Mouse (Mus musculus) neural tube, embryonic 15.5 days (tissue): ENCODE data around the gene Timm44. TPM values are rescaled to one million over a fixed set of nuclear protein-coding genes. Genes with fewer than 3 reads are reported as not detected.

Source experiments
- ATAC-seq: fragments of 200-750 bp; cut with Nextera tagmentation; 2 replicates; pipeline ENCODE4 v1.8.0; 2017; ENCODE audit warnings: mild to moderate bottlenecking, moderate TSS enrichment, moderate library complexity; ENCODE audit not compliant: low FRiP score
- H3K27ac ChIP-seq: fragments of 300-500 bp; sonication (generic); replicated peaks from 2 replicates; pipeline ENCODE4 v1.5.1; 2015; ENCODE audit warnings: mild to moderate bottlenecking, inconsistent platforms
- H3K27me3 ChIP-seq: fragments of 300-500 bp; sonication (generic); replicated peaks from 2 replicates; pipeline ENCODE4 v1.6.1; 2015; ENCODE audit warnings: inconsistent platforms
- H3K36me3 ChIP-seq: fragments of 300-500 bp; sonication (generic); 2 replicates; pipeline ENCODE4 v1.6.1; 2015; ENCODE audit warnings: inconsistent platforms
- H3K4me1 ChIP-seq: fragments of 300-500 bp; sonication (generic); 2 replicates; pipeline ENCODE4 v1.6.1; 2015; ENCODE audit warnings: inconsistent platforms
- H3K4me2 ChIP-seq: fragments of 300-500 bp; sonication (generic); 2 replicates; pipeline ENCODE4 v1.6.1; 2015; ENCODE audit warnings: inconsistent platforms, mild to moderate bottlenecking, moderate library complexity
- H3K4me3 ChIP-seq: fragments of 300-500 bp; sonication (generic); replicated peaks from 2 replicates; pipeline ENCODE4 v1.5.1; 2015; ENCODE audit warnings: mild to moderate bottlenecking, inconsistent platforms
- H3K9ac ChIP-seq: fragments of 300-500 bp; sonication (generic); replicated peaks from 2 replicates; pipeline ENCODE4 v1.6.1; 2015; ENCODE audit warnings: mild to moderate bottlenecking, inconsistent platforms
- H3K9me3 ChIP-seq: fragments of 300-500 bp; sonication (generic); replicated peaks from 2 replicates; pipeline ENCODE4 v1.6.1; 2016; ENCODE audit warnings: inconsistent platforms
- WGBS: fragments of 180-500 bp; shearing (Covaris S2); methylation state at CpG from one replicate; pipeline ENCODE4 v1.1.7; 2015; ENCODE audit warnings: mixed read lengths; 5-methylcytosine and 5-hydroxymethylcytosine counted together
- polyA plus RNA-seq: library from polyadenylated mRNA; unstranded; fragments of >200 nt; fragmentation: Nextera tagmentation; extraction: Ambion mirVana; gene quantifications from 2 replicates; pipeline ENCODE4 v1.2.1, GENCODE M21; 2015

Gene Timm44
- polyA plus RNA-seq, 1 experiment from 2014 or later = 44.2 TPM

- H3K36me3 ChIP-seq = peaks cover 34% of the 10 kb centered on the region
- H3K27me3 ChIP-seq = no peaks in the 10 kb centered on the region
- no peak overlapping the region for H3K4me2 ChIP-seq
- H3K4me3 ChIP-seq = no peak overlapping the region
- no peaks in the 10 kb centered on the region for H3K4me1 ChIP-seq
- WGBS = 79% methylated on average over 3 of the region's 3 CpGs
- no peak overlapping the region for H3K27ac ChIP-seq
- no peak overlapping the region for H3K9ac ChIP-seq
- no peak for ATAC-seq
- H3K9me3 ChIP-seq = no peaks in the 10 kb centered on the region
These were observed 37.8 kb upstream of the Timm44 start for GRCm38 (mm10) chr8:4313254-4314124.

GRCm38 (mm10) chr8:4312104-4312503 is 36.4 kb upstream of the Timm44 start:
- no peak overlapping the region for H3K4me3 ChIP-seq
- H3K9me3 ChIP-seq = no peaks in the 10 kb centered on the region
- H3K36me3 ChIP-seq = peaks cover 37% of the 10 kb centered on the region
- H3K27ac ChIP-seq = no peak overlapping the region
- no peak for ATAC-seq
- no peaks in the 10 kb centered on the region for H3K4me1 ChIP-seq
- no peak overlapping the region for H3K4me2 ChIP-seq
- H3K27me3 ChIP-seq = no peaks in the 10 kb centered on the region
- no peak overlapping the region for H3K9ac ChIP-seq

GRCm38 (mm10) chr8:4305838-4306237 is 30.1 kb upstream of the Timm44 start:
- Histone ChIP-seq H3K9ac (no peak overlapping the region), H3K4me2 (no peak overlapping the region), H3K9me3 (no peaks in the 10 kb centered on the region), H3K4me3 (no peak overlapping the region), H3K27ac (no peak overlapping the region), H3K4me1 (no peaks in the 10 kb centered on the region), H3K27me3 (no peaks in the 10 kb centered on the region), H3K36me3 (peaks cover 82% of the 10 kb centered on the region)
- 92% methylated on average over 2 of the region's 2 CpGs for WGBS
- no peak for ATAC-seq

DNA sequence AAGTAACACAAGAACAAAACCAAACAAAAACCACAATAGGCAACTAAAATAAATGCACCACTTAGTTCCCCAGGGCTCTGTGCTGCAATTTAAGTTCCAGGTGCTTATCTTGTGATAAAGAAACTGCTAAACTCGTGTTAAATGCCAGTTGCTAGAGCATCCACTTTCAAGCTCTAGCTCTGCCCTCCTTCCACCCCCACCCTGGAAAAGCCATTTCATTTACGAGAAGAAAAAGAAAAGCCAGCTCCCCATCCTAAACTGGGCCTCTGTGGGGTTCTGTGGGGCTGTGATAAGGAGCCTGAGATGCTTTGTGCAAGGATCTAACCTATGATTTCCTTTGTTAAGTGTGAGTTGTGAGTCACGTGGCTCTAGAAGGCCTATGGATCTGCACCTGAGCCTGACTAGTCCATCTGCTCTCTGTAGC is 28.4 kb upstream of the Timm44 start:
- Histone ChIP-seq H3K27ac (no peak overlapping the region), H3K4me3 (no peak overlapping the region), H3K36me3 (peaks cover 81% of the 10 kb centered on the region), H3K4me2 (no peak overlapping the region), H3K9me3 (no peaks in the 10 kb centered on the region), H3K9ac (no peak overlapping the region), H3K27me3 (no peaks in the 10 kb centered on the region), H3K4me1 (no peaks in the 10 kb centered on the region)
- no peak for ATAC-seq
- 83% methylated on average over 3 of the region's 3 CpGs for WGBS

DNA sequence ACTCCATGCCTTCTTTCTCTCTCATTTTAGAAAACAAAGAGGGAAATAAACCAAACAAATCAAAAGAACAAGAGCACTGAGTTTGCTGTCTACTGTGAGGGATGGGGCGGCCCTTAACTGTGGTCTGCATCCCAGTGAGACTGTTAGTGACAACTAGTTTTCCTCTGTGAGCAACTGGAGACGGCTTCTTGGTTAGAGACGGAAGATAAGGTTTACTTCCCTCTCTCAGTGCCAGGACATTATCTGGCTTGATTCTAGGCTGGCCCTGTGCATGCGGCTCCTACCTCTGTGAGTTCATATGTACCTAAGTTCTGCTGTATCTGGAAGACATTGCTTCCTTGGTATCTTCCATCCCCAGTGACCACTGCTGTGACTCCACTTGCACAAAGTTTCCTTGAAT is 22.1 kb upstream of the Timm44 start:
- H3K4me2 ChIP-seq = no peak overlapping the region
- peaks cover 89% of the 10 kb centered on the region for H3K36me3 ChIP-seq
- no peaks in the 10 kb centered on the region for H3K9me3 ChIP-seq
- no peak overlapping the region for H3K27ac ChIP-seq
- ATAC-seq = no peak
- WGBS = 97% methylated on average over 4 of the region's 4 CpGs
- H3K27me3 ChIP-seq = no peaks in the 10 kb centered on the region
- H3K9ac ChIP-seq = no peak overlapping the region
- no peaks in the 10 kb centered on the region for H3K4me1 ChIP-seq
- no peak overlapping the region for H3K4me3 ChIP-seq

GRCm38 (mm10) chr8:4292738-4293137 is 17.0 kb upstream of the Timm44 start:
- H3K4me2 ChIP-seq = no peak overlapping the region
- no peak overlapping the region for H3K9ac ChIP-seq
- WGBS = 89% methylated on average over 5 of the region's 5 CpGs
- peaks cover 82% of the 10 kb centered on the region for H3K36me3 ChIP-seq
- H3K27ac ChIP-seq = no peak overlapping the region
- no peaks in the 10 kb centered on the region for H3K4me1 ChIP-seq
- no peak overlapping the region for H3K4me3 ChIP-seq
- H3K9me3 ChIP-seq = no peaks in the 10 kb centered on the region
- H3K27me3 ChIP-seq = no peaks in the 10 kb centered on the region
- ATAC-seq = no peak

- WGBS = 25% methylated on average over 9 of the region's 9 CpGs
- H3K36me3 ChIP-seq = peaks cover 23% of the 10 kb centered on the region
- H3K9ac ChIP-seq = peak overlapping the region; percentile 65
- ATAC-seq = no peak; the same call in none of the 2 replicates
- H3K4me1 ChIP-seq = peaks cover 14% of the 10 kb centered on the region
- H3K27me3 ChIP-seq = no peaks in the 10 kb centered on the region
- H3K4me3 ChIP-seq = peak overlapping the region; percentile 67
- H3K4me2 ChIP-seq = peak overlapping the region; percentile 64
- no peaks in the 10 kb centered on the region for H3K9me3 ChIP-seq
- H3K27ac ChIP-seq = peak overlapping the region; percentile 83
These were observed 375 bp upstream of the Timm44 start for GRCm38 (mm10) chr8:4276111-4276465.

GRCm38 (mm10) chr8:4269609-4270008 is 6.1 kb downstream of the Timm44 start:
- no peaks in the 10 kb centered on the region for H3K27me3 ChIP-seq
- no peaks in the 10 kb centered on the region for H3K9me3 ChIP-seq
- H3K36me3 ChIP-seq = peaks cover 87% of the 10 kb centered on the region
- no peak overlapping the region for H3K9ac ChIP-seq
- no peak overlapping the region for H3K4me3 ChIP-seq
- WGBS = 91% methylated on average over 6 of the region's 6 CpGs
- H3K27ac ChIP-seq = no peak overlapping the region
- H3K4me1 ChIP-seq = peaks cover 2% of the 10 kb centered on the region
- no peak for ATAC-seq
- H3K4me2 ChIP-seq = no peak overlapping the region

DNA sequence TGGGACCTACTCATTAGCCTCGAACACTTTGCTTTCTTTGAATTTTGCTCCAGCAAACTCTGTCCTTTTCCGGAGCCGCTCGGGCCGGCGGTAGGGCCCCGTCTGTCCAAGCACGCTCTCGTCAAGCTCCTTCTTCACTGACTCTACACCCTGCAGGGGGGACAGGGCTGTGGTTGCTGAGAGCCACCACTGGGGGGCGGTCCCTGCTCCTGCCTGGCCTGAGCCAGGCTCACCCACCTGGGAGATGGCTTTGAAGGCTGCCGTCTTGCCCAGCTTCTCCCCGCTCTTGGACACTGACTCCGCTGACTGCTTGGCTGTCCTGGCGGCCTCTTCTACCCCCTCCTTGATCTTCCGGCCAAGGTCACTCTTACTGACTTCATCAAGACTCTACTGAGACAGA is 8.1 kb downstream of the Timm44 start:
- ATAC-seq = no peak
- H3K36me3 ChIP-seq = peaks cover 94% of the 10 kb centered on the region

GRCm38 (mm10) chr8:4265160-4265914 is 10.4 kb downstream of the Timm44 start:
- H3K4me2 ChIP-seq = no peak overlapping the region
- H3K27me3 ChIP-seq = no peaks in the 10 kb centered on the region
- H3K4me1 ChIP-seq = no peaks in the 10 kb centered on the region
- WGBS = 95% methylated on average over 15 of the region's 15 CpGs
- peaks cover 97% of the 10 kb centered on the region for H3K36me3 ChIP-seq
- H3K9ac ChIP-seq = no peak overlapping the region
- ATAC-seq = no peak
- H3K9me3 ChIP-seq = no peaks in the 10 kb centered on the region
- H3K4me3 ChIP-seq = no peak overlapping the region
- no peak overlapping the region for H3K27ac ChIP-seq

More for the DNA sequence above, 8.1 kb downstream of the Timm44 start:
- Histone ChIP-seq H3K27me3 (no peaks in the 10 kb centered on the region), H3K9ac (no peak overlapping the region), H3K4me3 (no peak overlapping the region), H3K4me1 (no peaks in the 10 kb centered on the region), H3K9me3 (no peaks in the 10 kb centered on the region), H3K4me2 (no peak overlapping the region), H3K27ac (no peak overlapping the region)
- WGBS = 84% methylated on average over 15 of the region's 15 CpGs

DNA sequence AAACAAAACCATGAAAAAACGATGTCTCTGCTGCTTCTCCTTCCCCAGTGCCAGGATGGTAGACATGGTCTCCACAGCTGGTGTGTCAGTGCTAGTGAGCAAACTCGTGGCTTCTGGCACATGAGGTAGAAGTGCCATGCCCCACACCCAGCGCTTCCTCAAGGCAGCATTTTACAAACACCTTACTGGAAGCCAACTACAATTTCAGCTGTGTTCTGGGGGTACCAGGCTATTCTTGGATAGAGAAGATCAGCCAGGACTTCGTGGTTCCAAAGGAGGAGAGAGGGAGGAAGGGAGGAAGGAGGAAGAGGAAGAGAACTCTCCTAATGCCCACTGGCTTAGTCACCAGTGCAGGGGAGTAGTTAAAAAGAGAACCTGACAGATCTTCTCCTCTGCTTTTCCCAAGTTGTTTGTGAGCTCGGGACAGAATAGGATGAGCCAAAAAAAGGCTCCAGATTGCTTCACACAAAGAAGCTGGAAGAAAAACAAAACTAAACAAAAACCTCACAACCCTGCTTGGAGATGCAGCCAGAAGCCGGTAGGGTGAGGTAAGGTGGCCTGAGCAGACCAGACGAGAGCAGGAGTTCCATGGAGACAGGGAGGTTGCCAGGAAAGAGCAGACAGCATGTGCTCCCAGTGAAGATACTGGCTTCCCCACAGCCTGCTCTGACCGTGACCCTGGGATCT is 12.5 kb downstream of the Timm44 start:
- H3K36me3 ChIP-seq = peaks cover 83% of the 10 kb centered on the region
- H3K4me1 ChIP-seq = peaks cover 11% of the 10 kb centered on the region
- H3K4me3 ChIP-seq = no peak overlapping the region
- no peak for ATAC-seq
- H3K27ac ChIP-seq = no peak overlapping the region
- 92% methylated on average over 8 of the region's 8 CpGs for WGBS
- no peak overlapping the region for H3K4me2 ChIP-seq
- H3K27me3 ChIP-seq = no peaks in the 10 kb centered on the region
- H3K9me3 ChIP-seq = no peaks in the 10 kb centered on the region
- H3K9ac ChIP-seq = no peak overlapping the region
